Mouse (Mus musculus): ENCODE results near the gene Pkig. TPM values are rescaled to one million over a fixed set of nuclear protein-coding genes. Genes with fewer than 3 reads are reported as not detected.
A peak's percentile ranks its signal among the peaks of the same experiment; 100 is the strongest.

Gene Pkig
- polyA plus RNA-seq, 1 experiment from 2014 or later, result 87.0 TPM

GRCm38 (mm10) chr2:163716853-163717252 lies 58.7 kb downstream of the Pkig start:
- CTCF ChIA-PET, result interaction anchor here (1.3 kb wide), 1 partner anchor 22 kb away, joined by 3 read pairs; no protein-coding TSS in a partner anchor
- in situ Hi-C loops (cut with MboI; ENCODE audit: low pct_unique_long_range_greater_than_20kb), result loop anchor here (5.0 to 25.0 kb wide), 3 partner anchors 55 to 182 kb away; partner anchors contain the start of gene Ttpal
- TF ChIP-seq CTCF (IDR thresholded peaks at IDR 0.05), result no peak
- DNase-seq (ENCODE audit: low read depth, low spot score), result no peak
- ATAC-seq, result no peak
- no peaks in the 10 kb centered on the region for H3K27me3 ChIP-seq
- POLR2A ChIA-PET, result no interaction called here

DNA sequence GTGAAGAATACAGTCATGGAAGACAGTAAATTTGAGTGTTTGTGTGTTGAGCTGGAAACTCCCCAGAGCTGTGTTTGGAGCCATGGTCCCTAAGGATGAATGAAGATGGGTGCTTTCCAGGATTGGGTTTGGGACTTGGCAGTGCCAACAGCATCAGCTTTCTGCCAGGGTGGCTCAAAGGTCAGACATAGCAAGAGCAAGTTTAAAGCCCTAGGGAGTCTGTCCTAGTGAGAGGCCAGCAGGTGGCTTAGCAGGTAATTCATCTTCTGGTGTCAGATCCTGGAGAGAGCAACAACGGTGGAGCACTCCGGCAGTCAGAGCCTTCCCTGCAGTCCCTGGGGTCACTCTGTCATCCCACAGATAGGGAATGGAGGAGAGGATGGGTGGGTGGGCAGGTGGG lies 60.3 kb downstream of the Pkig start:
- in situ Hi-C loops (cut with MboI; ENCODE audit: low pct_unique_long_range_greater_than_20kb), result loop anchor here (5.0 to 25.0 kb wide), 3 partner anchors 56 to 184 kb away; partner anchors contain the start of gene Ttpal
- DNase-seq (ENCODE audit: low read depth, low spot score) (peak; percentile 25), ATAC-seq (no peak)
- TF ChIP-seq CTCF (IDR thresholded peaks at IDR 0.05), result no peak
- POLR2A ChIA-PET, result interaction anchor here (0.8 to 1.4 kb wide), 2 partner anchors 61 to 117 kb away, joined by 3 to 6 read pairs; partner anchors contain the start of gene Ttpal
- H3K27me3 ChIP-seq, result no peaks in the 10 kb centered on the region
- CTCF ChIA-PET, result interaction anchor here (0.8 to 3.4 kb wide), 14 partner anchors 10 to 184 kb away, joined by 3 to 16 read pairs (median 4); partner anchors contain the start of genes Pkig and Serinc3

GRCm38 (mm10) chr2:163718951-163719603 lies 60.9 kb downstream of the Pkig start:
- ChIA-PET CTCF (interaction anchor here (0.8 to 3.4 kb wide), 15 partner anchors 10 to 184 kb away, joined by 3 to 16 read pairs (median 4); partner anchors contain the start of genes Pkig and Serinc3), POLR2A (interaction anchor here (0.6 to 1.4 kb wide), 3 partner anchors 62 to 122 kb away, joined by 3 to 6 read pairs (median 3); partner anchors contain the start of gene Ttpal)
- peak; percentile 19 for DNase-seq (ENCODE audit: low read depth, low spot score)
- in situ Hi-C loops (cut with MboI; ENCODE audit: low pct_unique_long_range_greater_than_20kb), result loop anchor here (5.0 to 25.0 kb wide), 3 partner anchors 57 to 184 kb away; partner anchors contain the start of gene Ttpal
- ATAC-seq, result peak; percentile 54
- H3K27me3 ChIP-seq, result no peaks in the 10 kb centered on the region
- TF ChIP-seq CTCF (IDR thresholded peaks at IDR 0.05), result peak; percentile 93

GRCm38 (mm10) chr2:163719616-163720015 lies 61.4 kb downstream of the Pkig start:
- DNase-seq (ENCODE audit: low read depth, low spot score) (no peak), ATAC-seq (no peak)
- POLR2A ChIA-PET, result interaction anchor here (0.6 to 1.4 kb wide), 2 partner anchors 118 to 122 kb away, joined by 3 to 6 read pairs; partner anchors contain the start of gene Ttpal
- TF ChIP-seq CTCF (IDR thresholded peaks at IDR 0.05), result no peak
- H3K27me3 ChIP-seq, result no peaks in the 10 kb centered on the region
- CTCF ChIA-PET, result interaction anchor here (0.9 to 3.4 kb wide), 11 partner anchors 10 to 185 kb away, joined by 3 to 16 read pairs (median 7); partner anchors contain the start of genes Pkig and Serinc3
- in situ Hi-C loops (cut with MboI; ENCODE audit: low pct_unique_long_range_greater_than_20kb), result loop anchor here (5.0 to 25.0 kb wide), 3 partner anchors 57 to 185 kb away; partner anchors contain the start of gene Ttpal

- DNase-seq (ENCODE audit: low read depth, low spot score) (no peak), ATAC-seq (no peak)
- POLR2A ChIA-PET, result interaction anchor here (1.1 kb wide), 1 partner anchor 10 kb away, joined by 3 read pairs; no protein-coding TSS in a partner anchor
- in situ Hi-C loops (cut with MboI; ENCODE audit: low pct_unique_long_range_greater_than_20kb), result loop anchor here (25.0 kb wide), 1 partner anchor 110 kb away; the partner anchor contains the start of gene Ttpal
- CTCF ChIA-PET, result interaction anchor here (2.9 kb wide), 1 partner anchor 188 kb away, joined by 11 read pairs; no protein-coding TSS in a partner anchor
- H3K27me3 ChIP-seq, result no peaks in the 10 kb centered on the region
- no peak for TF ChIP-seq CTCF (IDR thresholded peaks at IDR 0.05)
Observed at GRCm38 (mm10) chr2:163722550-163722949, 64.4 kb downstream of the Pkig start.

- in situ Hi-C loops (cut with MboI; ENCODE audit: low pct_unique_long_range_greater_than_20kb), result no loop called here
- no peaks in the 10 kb centered on the region for H3K27me3 ChIP-seq
- TF ChIP-seq CTCF (IDR thresholded peaks at IDR 0.05), result no peak
- no peak for DNase-seq (ENCODE audit: low read depth, low spot score)
- CTCF ChIA-PET, result no interaction called here
- ATAC-seq, result no peak
- POLR2A ChIA-PET, result no interaction called here
Observed at GRCm38 (mm10) chr2:163726766-163727393, 68.7 kb downstream of the Pkig start.

DNA sequence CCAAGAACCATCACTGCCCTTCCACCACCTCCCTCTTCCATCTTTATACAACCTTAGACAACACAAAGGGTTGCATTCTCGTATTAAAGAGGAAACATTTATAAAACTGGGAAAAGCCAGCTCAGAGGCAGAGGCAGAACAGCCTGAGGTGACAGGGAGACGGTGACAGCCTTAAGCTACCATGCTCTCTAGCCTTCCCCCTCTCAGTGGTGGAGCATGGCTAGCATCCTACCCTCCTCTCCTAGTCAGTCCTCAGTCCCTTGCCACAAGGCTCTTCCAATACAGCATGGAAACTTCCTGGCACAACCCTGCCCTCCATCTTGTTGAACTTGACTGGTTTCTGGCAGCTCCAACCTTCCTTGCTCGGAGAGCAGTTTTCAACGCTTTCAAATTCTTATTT lies 70.1 kb downstream of the Pkig start:
- ChIA-PET POLR2A (no interaction called here), CTCF (no interaction called here)
- ATAC-seq (no peak), DNase-seq (ENCODE audit: low read depth, low spot score) (no peak)
- in situ Hi-C loops (cut with MboI; ENCODE audit: low pct_unique_long_range_greater_than_20kb), result no loop called here
- no peak for TF ChIP-seq CTCF (IDR thresholded peaks at IDR 0.05)
- no peaks in the 10 kb centered on the region for H3K27me3 ChIP-seq

DNA sequence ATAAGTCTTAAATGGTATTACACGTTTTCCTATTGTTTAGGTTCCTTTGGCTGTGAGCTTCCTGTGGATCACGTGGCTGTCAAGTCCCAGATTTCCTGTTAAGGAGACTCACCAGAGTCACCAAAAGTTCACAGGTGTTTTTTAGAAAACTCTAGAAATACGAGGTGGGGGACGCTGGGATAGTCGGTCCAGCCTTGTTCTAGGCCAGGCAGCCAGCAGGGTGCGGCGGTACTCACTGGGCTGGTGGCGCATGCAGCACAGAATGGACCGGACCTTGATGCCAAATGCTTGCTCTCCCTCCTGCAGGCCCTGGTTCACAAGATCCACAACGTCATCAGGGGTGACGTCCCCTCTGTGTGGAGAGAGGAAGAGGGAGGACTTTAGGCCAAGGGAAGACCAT lies 73.8 kb downstream of the Pkig start:
- CTCF ChIA-PET, result no interaction called here
- in situ Hi-C loops (cut with MboI; ENCODE audit: low pct_unique_long_range_greater_than_20kb), result no loop called here
- TF ChIP-seq CTCF (IDR thresholded peaks at IDR 0.05), result no peak
- H3K27me3 ChIP-seq, result no peaks in the 10 kb centered on the region
- POLR2A ChIA-PET, result no interaction called here
- no peak for ATAC-seq
- no peak for DNase-seq (ENCODE audit: low read depth, low spot score)

- CTCF ChIA-PET, result no interaction called here
- ATAC-seq, result no peak
Observed at GRCm38 (mm10) chr2:163735163-163735562, 77.0 kb downstream of the Pkig start.

GRCm38 (mm10) chr2:163735980-163736379 lies 77.8 kb downstream of the Pkig start:
- in situ Hi-C loops (cut with MboI; ENCODE audit: low pct_unique_long_range_greater_than_20kb), result no loop called here
- ChIA-PET CTCF (no interaction called here), POLR2A (no interaction called here)
- DNase-seq (ENCODE audit: low read depth, low spot score) (no peak), ATAC-seq (no peak)
- no peaks in the 10 kb centered on the region for H3K27me3 ChIP-seq
- TF ChIP-seq CTCF (IDR thresholded peaks at IDR 0.05), result no peak

More at GRCm38 (mm10) chr2:163735163-163735562, 77.0 kb downstream of the Pkig start:
- POLR2A ChIA-PET, result no interaction called here
- DNase-seq (ENCODE audit: low read depth, low spot score), result no peak
- H3K27me3 ChIP-seq, result no peaks in the 10 kb centered on the region
- in situ Hi-C loops (cut with MboI; ENCODE audit: low pct_unique_long_range_greater_than_20kb), result no loop called here
- TF ChIP-seq CTCF (IDR thresholded peaks at IDR 0.05), result no peak

All from Patski (cell line).